Comparison of ENCODE assay signal across 29 mouse cellular contexts in genomic region chr3:93600206-93600605, GRCm38 (mm10). TPM values are rescaled to one million over a fixed set of nuclear protein-coding genes. Genes with fewer than 3 reads are reported as not detected.
"Had no signal": no experiment of that assay in that cellular context is flagged by ENCODE, and none has a peak within 500 bp of the region (broad histone marks: within the 10 kb centered on the region; RNA-seq: fewer than 3 reads in every experiment).

No protein-coding gene starts in this region.

- H3K4me2 ChIP-seq: forebrain, embryonic 15.5 days; heart, embryonic 13.5 days; heart, embryonic 15.5 days; hindbrain, embryonic 13.5 days; hindbrain, embryonic 15.5 days; limb, embryonic 12.5 days; liver, embryonic 11.5 days had no signal

- H3K27me3 ChIP-seq: forebrain, embryonic 15.5 days; heart, embryonic 13.5 days; heart, embryonic 15.5 days; hindbrain, embryonic 15.5 days; limb, embryonic 12.5 days had no signal

- H3K4me3 ChIP-seq: forebrain, embryonic 15.5 days; heart, embryonic 10.5 days; heart, embryonic 13.5 days; heart, embryonic 15.5 days; hindbrain, embryonic 13.5 days; hindbrain, embryonic 15.5 days; layer of hippocampus, adult 2 months; left cerebral cortex, adult 2 months; limb, embryonic 10.5 days; limb, embryonic 12.5 days had no signal

- H3K27ac ChIP-seq: forebrain, embryonic 15.5 days; heart, embryonic 10.5 days; heart, embryonic 13.5 days; heart, embryonic 15.5 days; hindbrain, embryonic 13.5 days; hindbrain, embryonic 15.5 days; hindbrain, postnatal 0 days; kidney, postnatal 0 days; layer of hippocampus, adult 2 months; left cerebral cortex, adult 2 months; limb, embryonic 10.5 days; limb, embryonic 12.5 days; liver, embryonic 14.5 days had no signal

- H3K9me3 ChIP-seq: forebrain, embryonic 15.5 days; heart, embryonic 10.5 days; heart, embryonic 13.5 days; heart, embryonic 15.5 days; hindbrain, embryonic 13.5 days; hindbrain, embryonic 15.5 days; limb, embryonic 10.5 days; limb, embryonic 12.5 days had no signal

- DNase-seq: forebrain, postnatal 0 days; gastrocnemius, postnatal 14 days; gastrocnemius, postnatal 36 days; heart, adult 18-20 months; heart, postnatal 14 days; heart, postnatal 36 days; liver; lung, adult 18-20 months had no signal

- H3K36me3 ChIP-seq: forebrain, embryonic 15.5 days; heart, embryonic 10.5 days; heart, embryonic 13.5 days; heart, embryonic 15.5 days; hindbrain, embryonic 13.5 days; hindbrain, embryonic 15.5 days; limb, embryonic 10.5 days; limb, embryonic 12.5 days had no signal

- ATAC-seq: forebrain, embryonic 15.5 days; forebrain, postnatal 0 days; hindbrain, postnatal 0 days; intestine, embryonic 16.5 days had no signal

- H3K4me1 ChIP-seq: heart, embryonic 10.5 days; hindbrain, embryonic 15.5 days had no signal

- H3K9ac ChIP-seq: forebrain, embryonic 15.5 days; forebrain, postnatal 0 days; heart, embryonic 13.5 days; heart, embryonic 15.5 days; hindbrain, embryonic 13.5 days; hindbrain, embryonic 15.5 days; limb, embryonic 12.5 days; liver, embryonic 14.5 days had no signal

RNA-seq across cellular contexts. Expression of gene Tdpoz2, which starts 52.3 kb away (rescaled TPM):
- polyA plus RNA-seq: forebrain, embryonic 15.5 days; forebrain, postnatal 0 days; gonadal fat pad, adult 2 months; heart, embryonic 10.5 days; heart, embryonic 13.5 days; heart, embryonic 15.5 days; heart, postnatal 0 days; hindbrain, embryonic 11.5 days; hindbrain, embryonic 13.5 days; hindbrain, embryonic 15.5 days; hindbrain, postnatal 0 days; intestine, embryonic 14.5 days; intestine, embryonic 16.5 days; kidney, postnatal 0 days; limb, embryonic 10.5 days; limb, embryonic 12.5 days; limb, embryonic 14.5 days; liver, embryonic 11.5 days; liver, embryonic 14.5 days; liver, embryonic 16.5 days had no signal
